ENCODE assay signal across 31 mouse cellular contexts in genomic region chr1:137561686-137562085, GRCm38 (mm10).
A peak's percentile ranks its signal among the peaks of the same experiment; 100 is the strongest.
DNase-seq lines count a peak whose midpoint lies in the region; ATAC-seq and TF ChIP-seq lines count a peak whose summit lies in the region.
"Had no signal": no experiment of that assay in that cellular context is flagged by ENCODE, and none has a peak within 500 bp of the region (broad histone marks: within the 10 kb centered on the region; RNA-seq: fewer than 3 reads in every experiment).

No protein-coding gene starts in this region.

- ATAC-seq in heart, embryonic 13.5 days (ENCODE audit: extremely low read depth, insufficient number of reproducible peaks, low FRiP score, low TSS enrichment): no peak
- no peak for ATAC-seq in kidney, embryonic 16.5 days (ENCODE audit: low FRiP score, low TSS enrichment)
- ATAC-seq in lung, embryonic 16.5 days (ENCODE audit: low read depth): no peak
- ATAC-seq in liver, embryonic 16.5 days (ENCODE audit: low read depth): peak; percentile 45
- ATAC-seq: forebrain, embryonic 15.5 days; intestine, postnatal 0 days; midbrain, embryonic 13.5 days had no signal

- H3K27ac ChIP-seq in heart, embryonic 13.5 days (replicated peaks): 0 out of 2 replicates have a peak overlapping the region, but pooled peaks have one; percentile 13
- H3K27ac ChIP-seq in heart, adult 2 months: no peak overlapping the region; the same call in 1 of the 2 replicates
- H3K27ac ChIP-seq in kidney, embryonic 16.5 days (ENCODE audit: low read length): peak overlapping the region; percentile 31; the same call in 1 of the 2 replicates
- peak overlapping the region; percentile 59 for H3K27ac ChIP-seq in lung, embryonic 16.5 days (ENCODE audit: low read length)
- H3K27ac ChIP-seq in liver, embryonic 16.5 days (ENCODE audit: low read length): no peak overlapping the region
- H3K27ac ChIP-seq: embryonic facial prominence, embryonic 13.5 days; forebrain, embryonic 10.5 days; forebrain, embryonic 15.5 days; hindbrain, embryonic 14.5 days; kidney, embryonic 15.5 days; liver, embryonic 15.5 days; midbrain, embryonic 13.5 days; neural tube, embryonic 15.5 days had no signal

- no peaks in the 10 kb centered on the region for H3K36me3 ChIP-seq in heart, embryonic 13.5 days
- no peaks in the 10 kb centered on the region for H3K36me3 ChIP-seq in heart, adult 2 months (ENCODE audit: control insufficient read depth, insufficient read depth, low read length)
- no peaks in the 10 kb centered on the region for H3K36me3 ChIP-seq in kidney, embryonic 16.5 days (ENCODE audit: insufficient read depth, low read length)
- no peaks in the 10 kb centered on the region for H3K36me3 ChIP-seq in lung, embryonic 16.5 days (ENCODE audit: control insufficient read depth, insufficient read depth, low read length)
- H3K36me3 ChIP-seq in liver, embryonic 16.5 days (ENCODE audit: control insufficient read depth, insufficient read depth): no peaks in the 10 kb centered on the region
- H3K36me3 ChIP-seq: embryonic facial prominence, embryonic 13.5 days; forebrain, embryonic 10.5 days; forebrain, embryonic 15.5 days; heart, embryonic 12.5 days; kidney, embryonic 15.5 days; liver, embryonic 15.5 days; midbrain, embryonic 13.5 days; neural tube, embryonic 15.5 days had no signal

- H3K79me2 ChIP-seq in heart, adult 2 months (replicated peaks; ENCODE audit: control insufficient read depth, insufficient read depth, low read length): no peaks in the 10 kb centered on the region

- H3K4me2 ChIP-seq in heart, embryonic 13.5 days: no peak overlapping the region
- no peak overlapping the region for H3K4me2 ChIP-seq in kidney, embryonic 16.5 days (replicated peaks; ENCODE audit: low read depth, low read length)
- H3K4me2 ChIP-seq in lung, embryonic 16.5 days (ENCODE audit: low read depth, low read length): no peak overlapping the region
- no peak overlapping the region for H3K4me2 ChIP-seq in liver, embryonic 16.5 days (ENCODE audit: low read depth, low read length)
- H3K4me2 ChIP-seq: embryonic facial prominence, embryonic 13.5 days; forebrain, embryonic 15.5 days; heart, embryonic 12.5 days; hindbrain, embryonic 14.5 days; kidney, embryonic 15.5 days; liver, embryonic 15.5 days; midbrain, embryonic 13.5 days; neural tube, embryonic 15.5 days had no signal

- no peak overlapping the region for H3K9ac ChIP-seq in heart, embryonic 13.5 days
- no peak overlapping the region for H3K9ac ChIP-seq in heart, adult 2 months (ENCODE audit: low read depth, low read length)
- H3K9ac ChIP-seq in kidney, embryonic 16.5 days (replicated peaks; ENCODE audit: low read length): no peak overlapping the region
- no peak overlapping the region for H3K9ac ChIP-seq in lung, embryonic 16.5 days (ENCODE audit: low read length)
- H3K9ac ChIP-seq in liver, embryonic 16.5 days (ENCODE audit: low read depth, low read length): no peak overlapping the region
- H3K9ac ChIP-seq: embryonic facial prominence, embryonic 13.5 days; forebrain, embryonic 15.5 days; heart, embryonic 12.5 days; hindbrain, embryonic 14.5 days; kidney, embryonic 15.5 days; liver, embryonic 15.5 days; midbrain, embryonic 13.5 days; neural tube, embryonic 15.5 days had no signal

- DNase-seq in heart, adult 2 months: no peak
- DNase-seq in kidney, adult 9 months: no peak
- DNase-seq in lung, postnatal 10 days: no peak
- DNase-seq in urinary bladder, adult 18-20 months (ENCODE audit: low spot score in 2 of 2): no peak
- DNase-seq: adrenal gland, postnatal 25 days; cerebellum, adult 11-12 months; cerebellum, adult 9-11 months; gastrocnemius, postnatal 25 days; heart, adult 11 months; kidney, postnatal 4 days; layer of hippocampus, postnatal 36 days; left cerebral cortex, postnatal 4 days; lung, postnatal 4 days; retina, postnatal 1 day; right cerebral cortex, postnatal 14 days; thymus, postnatal 4 days had no signal

- intact Hi-C loops in heart, adult 2 months (cut with DNase I): no loop called here

- WGBS in heart, embryonic 13.5 days: 56% methylated on average over 3 of the region's 3 CpGs
- WGBS in heart, adult 2 months: 71% methylated on average over 3 of the region's 3 CpGs
- 71% methylated on average over 3 of the region's 3 CpGs for WGBS in kidney, embryonic 16.5 days
- 66% methylated on average over 3 of the region's 3 CpGs for WGBS in lung, embryonic 16.5 days
- WGBS in liver, embryonic 16.5 days (ENCODE audit: insufficient replicate concordance): 42% methylated on average over 3 of the region's 3 CpGs

- no peaks in the 10 kb centered on the region for H3K9me3 ChIP-seq in heart, embryonic 13.5 days
- no peaks in the 10 kb centered on the region for H3K9me3 ChIP-seq in kidney, embryonic 16.5 days (ENCODE audit: low read length)
- no peaks in the 10 kb centered on the region for H3K9me3 ChIP-seq in lung, embryonic 16.5 days (ENCODE audit: control insufficient read depth, low read length)
- no peaks in the 10 kb centered on the region for H3K9me3 ChIP-seq in liver, embryonic 16.5 days (replicated peaks; ENCODE audit: control insufficient read depth, low read length)
- H3K9me3 ChIP-seq: embryonic facial prominence, embryonic 13.5 days; forebrain, embryonic 10.5 days; forebrain, embryonic 15.5 days; kidney, embryonic 15.5 days; liver, embryonic 15.5 days; megakaryocyte, embryonic 14.5 days; midbrain, embryonic 13.5 days; neural tube, embryonic 15.5 days had no signal

- TF ChIP-seq EP300 in heart, adult 2 months (IDR thresholded peaks at IDR 0.05; ENCODE audit: insufficient read depth, low read depth, low read length): no peak

- H3K4me3 ChIP-seq in heart, embryonic 13.5 days: no peak overlapping the region
- H3K4me3 ChIP-seq in heart, adult 2 months: no peak overlapping the region
- H3K4me3 ChIP-seq in kidney, embryonic 16.5 days (ENCODE audit: low read length): no peak overlapping the region
- H3K4me3 ChIP-seq in lung, embryonic 16.5 days (ENCODE audit: low read length): no peak overlapping the region
- H3K4me3 ChIP-seq in liver, embryonic 16.5 days (ENCODE audit: low read depth, low read length): no peak overlapping the region
- H3K4me3 ChIP-seq: embryonic facial prominence, embryonic 13.5 days; forebrain, embryonic 10.5 days; forebrain, embryonic 15.5 days; heart, embryonic 12.5 days; kidney, embryonic 15.5 days; liver, embryonic 15.5 days; megakaryocyte, embryonic 14.5 days; midbrain, embryonic 13.5 days; neural tube, embryonic 15.5 days had no signal

- TF ChIP-seq POLR2A in heart, adult 2 months (IDR thresholded peaks at IDR 0.05; ENCODE audit: insufficient read depth, low read depth, low read length): no peak

- TF ChIP-seq CTCF in heart, adult 2 months (IDR thresholded peaks at IDR 0.05): no peak

- no peaks in the 10 kb centered on the region for H3K27me3 ChIP-seq in heart, embryonic 13.5 days (replicated peaks)
- no peaks in the 10 kb centered on the region for H3K27me3 ChIP-seq in heart, adult 2 months (ENCODE audit: control insufficient read depth, insufficient read depth, low read length)
- H3K27me3 ChIP-seq in kidney, embryonic 16.5 days (ENCODE audit: insufficient read depth, low read length): no peaks in the 10 kb centered on the region
- H3K27me3 ChIP-seq in lung, embryonic 16.5 days (ENCODE audit: control insufficient read depth, insufficient read depth, low read depth, low read length): no peaks in the 10 kb centered on the region
- no peaks in the 10 kb centered on the region for H3K27me3 ChIP-seq in liver, embryonic 16.5 days (ENCODE audit: control insufficient read depth, insufficient read depth, low read depth, low read length)
- H3K27me3 ChIP-seq: embryonic facial prominence, embryonic 13.5 days; forebrain, embryonic 15.5 days; heart, embryonic 12.5 days; kidney, embryonic 15.5 days; liver, embryonic 15.5 days; megakaryocyte, embryonic 14.5 days; midbrain, embryonic 13.5 days; neural tube, embryonic 15.5 days had no signal

- H3K4me1 ChIP-seq in heart, embryonic 13.5 days: peaks cover 17% of the 10 kb centered on the region
- H3K4me1 ChIP-seq in heart, adult 2 months (ENCODE audit: control insufficient read depth, insufficient read depth, low read length): peaks cover 4% of the 10 kb centered on the region
- H3K4me1 ChIP-seq in kidney, embryonic 16.5 days (ENCODE audit: insufficient read depth, low read length): no peaks in the 10 kb centered on the region
- H3K4me1 ChIP-seq in lung, embryonic 16.5 days (replicated peaks; ENCODE audit: control insufficient read depth, insufficient read depth, low read length): peaks cover 11% of the 10 kb centered on the region; the same call in 1 of the 2 replicates
- no peaks in the 10 kb centered on the region for H3K4me1 ChIP-seq in liver, embryonic 16.5 days (ENCODE audit: control insufficient read depth, low read depth, low read length)
- H3K4me1 ChIP-seq: forebrain, embryonic 10.5 days; forebrain, embryonic 15.5 days; liver, embryonic 15.5 days; midbrain, embryonic 13.5 days; neural tube, embryonic 15.5 days had no signal

Comparison
In these comparisons a context has a peak if more than half of its experiments do, and no peak if none do; other contexts are left out.
1. H3K27ac ChIP-seq: peak in heart, embryonic 13.5 days (single experiment), kidney, embryonic 16.5 days (single experiment) and lung, embryonic 16.5 days (single experiment); none in heart, adult 2 months (single experiment) and liver, embryonic 16.5 days (single experiment).